Mouse (Mus musculus) heart, embryonic 16.5 days (tissue): ENCODE data around the gene Itprid2. TPM values are rescaled to one million over a fixed set of nuclear protein-coding genes. Genes with fewer than 3 reads are reported as not detected.
A peak's percentile ranks its signal among the peaks of the same experiment; 100 is the strongest.

Source experiments
- ATAC-seq: fragments of 200-750 bp; cut with Nextera tagmentation; replicated peaks from 2 replicates; pipeline ENCODE4 v1.8.0; 2017; ENCODE audit warnings: moderate number of reproducible peaks; ENCODE audit not compliant: insufficient read depth, low FRiP score; ENCODE audit errors: extremely low read depth
- H3K27ac ChIP-seq: fragments of 300-500 bp; sonication (generic); 2 replicates; pipeline ENCODE4 v1.5.1; 2014; ENCODE audit warnings: mild to moderate bottlenecking, low read length, control low read depth, moderate library complexity
- H3K27me3 ChIP-seq: fragments of 300-500 bp; sonication (generic); 2 replicates; pipeline ENCODE4 v1.6.1; 2014; ENCODE audit warnings: low read length, mixed read lengths; ENCODE audit not compliant: control insufficient read depth, insufficient read depth
- H3K36me3 ChIP-seq: fragments of 300-500 bp; sonication (generic); 2 replicates; pipeline ENCODE4 v1.6.1; 2014; ENCODE audit not compliant: control insufficient read depth, insufficient read depth
- H3K4me1 ChIP-seq: fragments of 300-500 bp; sonication (generic); 2 replicates; pipeline ENCODE4 v1.6.1; 2014; ENCODE audit warnings: low read length, mixed read lengths; ENCODE audit not compliant: control insufficient read depth, insufficient read depth
- H3K4me2 ChIP-seq: fragments of 300-500 bp; sonication (generic); 2 replicates; pipeline ENCODE4 v1.6.1; 2014; ENCODE audit warnings: low read depth, mild to moderate bottlenecking, control low read depth, low read length
- H3K4me3 ChIP-seq: fragments of 300-500 bp; sonication (generic); 2 replicates; pipeline ENCODE4 v1.5.1; 2014; ENCODE audit warnings: mild to moderate bottlenecking, control low read depth, low read length
- H3K9ac ChIP-seq: fragments of 300-500 bp; sonication (generic); 2 replicates; pipeline ENCODE4 v1.6.1; 2014; ENCODE audit warnings: low read length, control low read depth
- H3K9me3 ChIP-seq: fragments of 300-500 bp; sonication (generic); replicated peaks from 2 replicates; pipeline ENCODE4 v1.6.1; 2016; ENCODE audit warnings: low read length; ENCODE audit not compliant: control insufficient read depth
- WGBS: fragments of 180-500 bp; shearing (Covaris S2); extraction: QIAGEN DNeasy Blood & Tissue Kit; methylation state at CpG from one replicate; pipeline ENCODE4 v1.1.7; 2014; 5-methylcytosine and 5-hydroxymethylcytosine counted together
- polyA plus RNA-seq: library from polyadenylated mRNA; unstranded; fragments of >200 nt; fragmentation: Nextera tagmentation; extraction: Ambion mirVana; gene quantifications from 2 replicates; pipeline ENCODE4 v1.2.1, GENCODE M21; 2015

Gene Itprid2
- polyA plus RNA-seq, 1 experiment from 2014 or later = 6.2 TPM

DNA sequence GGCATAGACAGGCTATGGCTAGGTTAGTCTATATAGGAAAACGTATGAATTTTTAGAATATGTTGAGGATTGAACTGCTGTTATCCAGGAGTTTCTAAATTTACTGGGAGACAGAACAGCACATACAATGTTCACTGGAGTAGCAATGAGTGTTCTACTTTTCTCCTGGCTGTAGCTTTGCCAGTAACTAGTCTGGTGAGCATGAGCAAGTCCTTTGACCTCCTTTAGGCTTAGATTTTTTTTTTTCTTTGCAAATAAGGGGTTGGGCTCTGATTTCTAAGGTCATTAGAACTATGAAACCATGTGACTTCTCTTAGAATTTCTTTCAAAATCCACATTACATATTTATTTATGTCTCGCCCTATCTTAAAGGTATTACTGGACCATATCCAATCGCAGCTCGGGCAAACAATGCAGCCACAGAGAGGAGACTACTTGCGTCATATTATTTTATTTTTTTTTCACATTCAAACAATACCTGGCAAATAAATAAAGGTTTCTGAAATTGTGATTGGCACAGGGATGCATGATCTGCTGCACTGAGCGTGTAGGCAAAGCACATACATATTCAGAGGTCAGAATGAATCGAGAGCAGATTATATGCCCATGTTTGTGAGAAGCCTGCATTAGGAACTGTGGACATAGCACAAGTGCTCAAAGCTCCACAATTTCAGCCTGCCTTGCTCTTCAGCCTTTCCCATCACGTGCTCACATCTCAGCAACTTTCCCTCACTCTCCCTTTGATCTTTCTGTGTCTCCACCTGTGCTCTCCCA lies 26.7 kb upstream of the Itprid2 start:
- no peaks in the 10 kb centered on the region for H3K9me3 ChIP-seq
- H3K4me1 ChIP-seq = no peaks in the 10 kb centered on the region
- no peaks in the 10 kb centered on the region for H3K27me3 ChIP-seq
- H3K4me2 ChIP-seq = no peak overlapping the region
- H3K36me3 ChIP-seq = no peaks in the 10 kb centered on the region
- H3K4me3 ChIP-seq = no peak overlapping the region
- no peak overlapping the region for H3K9ac ChIP-seq
- H3K27ac ChIP-seq = no peak overlapping the region
- WGBS = 81% methylated on average over 8 of the region's 8 CpGs
- ATAC-seq = no peak

DNA sequence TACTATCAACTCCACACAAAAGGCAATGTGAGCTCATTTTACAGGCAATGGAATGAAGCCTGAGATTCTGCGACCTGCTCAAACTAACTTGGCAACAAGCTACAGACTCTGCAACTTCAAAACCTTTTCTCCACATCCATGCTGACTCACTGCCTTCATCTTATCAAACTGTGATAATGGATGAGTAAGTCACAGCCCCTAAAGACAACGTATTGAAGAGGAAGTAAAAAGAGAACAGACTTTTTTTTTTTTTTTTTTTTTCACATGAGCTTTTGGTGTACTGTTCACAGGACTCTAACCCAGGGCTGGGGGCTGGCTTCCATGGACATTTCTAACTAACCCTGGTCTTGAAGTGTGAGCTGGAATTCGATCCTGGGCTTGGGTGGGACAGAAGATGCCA lies 24.3 kb upstream of the Itprid2 start:
- H3K27ac ChIP-seq = no peak overlapping the region
- H3K4me3 ChIP-seq = no peak overlapping the region
- ATAC-seq = no peak
- 21% methylated on average over 3 of the region's 3 CpGs for WGBS
- no peak overlapping the region for H3K4me2 ChIP-seq
- H3K27me3 ChIP-seq = no peaks in the 10 kb centered on the region
- H3K9ac ChIP-seq = no peak overlapping the region
- no peaks in the 10 kb centered on the region for H3K4me1 ChIP-seq
- H3K36me3 ChIP-seq = no peaks in the 10 kb centered on the region
- no peaks in the 10 kb centered on the region for H3K9me3 ChIP-seq

DNA sequence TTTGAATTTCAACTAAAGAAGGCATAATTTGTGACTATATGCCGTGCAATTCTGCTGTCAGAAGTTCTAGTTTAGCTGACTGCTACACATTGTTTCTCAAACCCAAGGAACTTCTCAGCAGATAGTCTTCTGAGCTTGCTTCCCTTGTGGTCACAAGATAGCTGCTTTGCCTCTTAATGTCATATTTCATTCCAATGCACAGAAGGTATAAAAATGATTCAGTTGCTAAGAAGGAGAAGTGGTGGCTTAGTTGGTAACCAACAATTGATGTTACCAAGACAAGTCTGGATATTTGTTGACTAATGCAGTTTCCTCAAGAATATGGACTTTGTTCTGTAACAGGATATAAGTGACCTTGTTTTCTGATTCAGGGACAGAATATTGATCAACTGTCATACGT lies 17.0 kb upstream of the Itprid2 start:
- Histone ChIP-seq H3K36me3 (no peaks in the 10 kb centered on the region), H3K4me2 (no peak overlapping the region), H3K27ac (no peak overlapping the region), H3K27me3 (no peaks in the 10 kb centered on the region), H3K4me3 (no peak overlapping the region), H3K9me3 (no peaks in the 10 kb centered on the region), H3K4me1 (no peaks in the 10 kb centered on the region), H3K9ac (no peak overlapping the region)
- 79% methylated on average over 2 of the region's 2 CpGs for WGBS
- ATAC-seq = no peak

DNA sequence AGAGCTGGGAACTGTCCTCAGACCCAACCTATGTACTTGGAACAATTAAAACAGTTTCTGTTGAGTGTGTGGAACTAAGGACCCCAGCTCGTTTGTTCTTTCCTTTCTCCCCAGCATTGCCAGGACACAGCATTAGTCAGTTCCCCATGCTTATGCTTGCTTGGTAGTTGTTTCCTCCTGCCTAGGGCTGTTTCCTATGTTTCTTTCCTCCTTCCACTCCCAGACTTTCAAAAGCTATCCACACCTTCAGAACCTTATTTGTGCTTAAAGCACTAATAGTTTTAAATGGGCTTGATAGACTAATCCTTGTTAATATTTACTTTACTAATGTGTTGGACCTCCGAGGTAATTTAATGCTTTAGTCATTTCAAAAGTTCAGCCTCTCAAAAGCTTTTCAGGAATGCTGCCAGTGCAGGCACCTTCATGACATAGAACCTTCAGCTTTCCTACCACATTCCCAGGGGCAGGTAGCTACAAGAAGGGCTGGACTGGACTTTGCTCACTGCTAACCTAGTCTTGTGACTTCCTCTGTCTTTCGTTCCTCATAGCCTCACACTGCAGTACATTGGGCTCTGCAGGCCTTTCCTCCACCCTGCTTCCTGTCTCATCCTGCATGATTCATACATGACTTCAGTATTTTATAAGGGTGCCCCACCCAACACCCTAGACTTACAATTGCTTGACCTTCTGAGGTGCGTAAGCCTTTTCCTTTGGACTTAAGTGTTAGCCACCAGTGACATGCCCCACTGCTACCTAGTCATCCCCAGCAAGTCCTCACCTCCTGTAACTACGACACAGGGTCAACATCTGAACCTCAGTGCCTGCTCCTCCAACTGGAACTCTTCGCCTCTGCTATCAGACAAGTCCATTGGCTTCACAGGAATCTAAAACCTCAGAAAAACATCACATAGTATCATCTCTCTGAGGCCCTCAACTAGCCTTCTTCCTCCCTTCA lies 16.3 kb upstream of the Itprid2 start:
- 75% methylated on average over 6 of the region's 6 CpGs for WGBS

DNA sequence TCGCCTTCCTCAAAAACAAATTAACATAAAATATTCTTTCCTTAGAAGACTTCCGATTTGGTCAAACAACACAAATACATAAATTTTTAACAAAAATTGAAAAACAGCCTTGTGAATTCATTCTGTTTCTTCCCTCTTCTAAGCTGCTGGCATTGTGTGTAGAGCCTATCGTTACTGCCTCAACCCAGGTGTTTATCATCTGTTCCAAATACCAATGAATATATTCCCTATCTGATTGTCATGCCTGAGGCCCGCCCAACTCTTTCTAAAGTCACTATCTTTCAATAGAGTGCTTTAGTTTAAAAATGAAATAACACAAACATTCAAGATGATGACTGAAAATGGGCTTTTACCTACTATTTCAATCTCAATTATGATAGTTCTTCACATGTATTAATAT lies 11.9 kb upstream of the Itprid2 start:
- Histone ChIP-seq H3K4me2 (no peak overlapping the region), H3K9ac (no peak overlapping the region), H3K4me1 (no peaks in the 10 kb centered on the region), H3K27ac (no peak overlapping the region), H3K9me3 (no peaks in the 10 kb centered on the region), H3K36me3 (no peaks in the 10 kb centered on the region), H3K4me3 (no peak overlapping the region), H3K27me3 (no peaks in the 10 kb centered on the region)
- 77% methylated on average over 4 of the region's 4 CpGs for WGBS
- ATAC-seq = no peak

More for the DNA sequence above, 16.3 kb upstream of the Itprid2 start:
- Histone ChIP-seq H3K4me3 (no peak overlapping the region), H3K4me1 (no peaks in the 10 kb centered on the region), H3K36me3 (no peaks in the 10 kb centered on the region), H3K27me3 (no peaks in the 10 kb centered on the region), H3K27ac (no peak overlapping the region), H3K9ac (no peak overlapping the region), H3K4me2 (no peak overlapping the region), H3K9me3 (no peaks in the 10 kb centered on the region)
- no peak for ATAC-seq

DNA sequence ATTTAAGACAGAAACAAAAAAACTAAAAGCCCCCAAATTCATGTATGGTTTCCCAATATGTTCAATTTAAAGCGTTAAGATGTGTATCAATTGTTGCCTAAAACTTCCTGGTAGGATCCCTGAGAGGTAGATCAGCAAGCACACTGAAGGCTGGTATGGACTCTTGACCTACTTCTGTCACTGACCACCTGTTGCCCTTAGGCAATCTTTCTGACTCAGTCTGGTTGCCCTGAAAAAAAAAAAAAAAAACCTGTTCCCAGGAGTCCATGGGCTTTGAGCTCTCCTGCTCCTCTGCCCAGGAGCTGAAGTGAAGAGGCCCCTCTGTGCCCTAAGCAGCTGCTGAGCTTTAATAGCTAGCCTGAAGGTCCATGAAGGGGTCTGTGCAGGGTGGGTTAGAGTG lies 7.5 kb upstream of the Itprid2 start:
- Histone ChIP-seq H3K4me2 (no peak overlapping the region), H3K9ac (no peak overlapping the region), H3K9me3 (no peaks in the 10 kb centered on the region), H3K36me3 (no peaks in the 10 kb centered on the region), H3K27me3 (no peaks in the 10 kb centered on the region), H3K4me3 (no peak overlapping the region), H3K27ac (no peak overlapping the region), H3K4me1 (no peaks in the 10 kb centered on the region)
- WGBS = 64% methylated on average over 1 of the region's 1 CpGs
- no peak for ATAC-seq

DNA sequence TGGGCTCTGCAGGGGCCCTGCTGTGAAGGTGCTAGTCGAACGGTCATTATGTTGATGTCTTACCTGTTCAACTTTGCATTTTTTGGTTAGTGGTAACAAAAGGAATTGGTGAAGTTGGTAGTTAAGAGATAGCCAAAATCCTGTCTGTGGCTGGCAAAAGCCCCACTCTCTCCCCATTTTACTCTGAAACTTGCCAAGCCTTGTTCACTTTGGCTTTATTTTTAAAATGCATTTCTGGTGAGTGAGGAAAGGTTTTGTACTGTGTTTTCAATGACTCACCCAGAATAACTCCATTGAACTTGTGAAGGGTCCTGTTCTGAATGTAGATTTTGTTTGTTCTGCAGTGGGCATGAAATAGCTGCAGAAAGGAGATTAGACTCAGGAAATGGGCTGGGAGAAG lies 4.9 kb upstream of the Itprid2 start:
- no peak overlapping the region for H3K4me2 ChIP-seq
- no peaks in the 10 kb centered on the region for H3K36me3 ChIP-seq
- no peak overlapping the region for H3K9ac ChIP-seq
- H3K9me3 ChIP-seq = no peaks in the 10 kb centered on the region
- peaks cover 2% of the 10 kb centered on the region; the same call in 1 of the 2 replicates for H3K4me1 ChIP-seq
- H3K4me3 ChIP-seq = no peak overlapping the region
- ATAC-seq = no peak
- 63% methylated on average over 2 of the region's 2 CpGs for WGBS
- no peak overlapping the region for H3K27ac ChIP-seq
- no peaks in the 10 kb centered on the region for H3K27me3 ChIP-seq

DNA sequence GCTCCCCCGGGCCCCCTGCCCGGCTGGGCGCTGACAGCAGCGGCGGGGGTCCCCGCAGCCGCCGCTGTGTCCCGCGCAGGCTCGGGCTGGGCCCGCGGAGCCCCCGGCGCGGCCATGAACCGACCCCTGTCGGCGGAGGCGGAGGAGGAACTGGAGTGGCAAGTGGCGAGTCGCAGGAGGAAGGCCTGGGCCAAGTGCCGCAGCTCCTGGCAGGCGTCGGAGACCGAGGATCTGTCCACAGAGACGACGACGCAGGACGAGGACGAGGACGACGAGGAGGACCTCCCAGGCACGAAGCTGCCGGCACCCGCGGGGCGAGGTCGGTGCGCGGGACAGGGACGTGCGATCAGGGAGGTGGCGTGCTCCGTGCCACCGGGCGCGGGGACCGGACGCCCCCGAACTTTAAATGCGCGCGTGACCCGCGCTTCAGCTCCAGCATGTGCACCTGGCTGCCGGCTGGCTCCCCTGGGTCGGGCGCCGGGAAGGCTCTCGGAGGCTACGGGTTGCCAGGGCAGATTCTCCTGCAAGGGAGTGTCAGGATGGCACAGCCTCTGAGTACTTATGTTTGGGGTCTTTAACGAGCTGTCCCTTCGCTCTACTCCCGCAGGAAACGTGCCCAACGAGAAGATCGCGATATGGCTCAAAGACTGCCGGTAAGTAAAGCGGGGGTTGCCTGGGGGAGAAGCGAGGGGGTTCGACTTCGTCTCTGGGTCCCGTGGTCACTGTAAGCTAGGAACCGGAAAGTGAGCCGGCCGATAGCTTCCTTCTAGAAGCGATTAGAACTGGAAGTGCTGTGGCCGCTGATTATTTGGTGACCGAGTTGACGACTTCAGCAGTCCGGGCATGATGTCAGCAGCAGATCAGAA lies 507 bp downstream of the Itprid2 start:
- H3K4me1 ChIP-seq = peaks cover 21% of the 10 kb centered on the region
- H3K4me2 ChIP-seq = peak overlapping the region; percentile 79
- no peaks in the 10 kb centered on the region for H3K9me3 ChIP-seq
- H3K27ac ChIP-seq = peak overlapping the region; percentile 94
- H3K9ac ChIP-seq = peak overlapping the region; percentile 83
- ATAC-seq = no peak; the same call in none of the 2 replicates
- peak overlapping the region; percentile 93 for H3K4me3 ChIP-seq
- under 1% methylated on average over 83 of the region's 83 CpGs for WGBS
- peaks cover 3% of the 10 kb centered on the region; the same call in 1 of the 2 replicates for H3K36me3 ChIP-seq
- no peaks in the 10 kb centered on the region for H3K27me3 ChIP-seq
